Mouse (Mus musculus): ENCODE measurements around the gene Vamp3. TPM values are rescaled to one million over a fixed set of nuclear protein-coding genes. Genes with fewer than 3 reads are reported as not detected.

Vamp3 gene
- 0.09 and 0.14 TPM in 2 replicates for polyA plus RNA-seq (2012)

DNA sequence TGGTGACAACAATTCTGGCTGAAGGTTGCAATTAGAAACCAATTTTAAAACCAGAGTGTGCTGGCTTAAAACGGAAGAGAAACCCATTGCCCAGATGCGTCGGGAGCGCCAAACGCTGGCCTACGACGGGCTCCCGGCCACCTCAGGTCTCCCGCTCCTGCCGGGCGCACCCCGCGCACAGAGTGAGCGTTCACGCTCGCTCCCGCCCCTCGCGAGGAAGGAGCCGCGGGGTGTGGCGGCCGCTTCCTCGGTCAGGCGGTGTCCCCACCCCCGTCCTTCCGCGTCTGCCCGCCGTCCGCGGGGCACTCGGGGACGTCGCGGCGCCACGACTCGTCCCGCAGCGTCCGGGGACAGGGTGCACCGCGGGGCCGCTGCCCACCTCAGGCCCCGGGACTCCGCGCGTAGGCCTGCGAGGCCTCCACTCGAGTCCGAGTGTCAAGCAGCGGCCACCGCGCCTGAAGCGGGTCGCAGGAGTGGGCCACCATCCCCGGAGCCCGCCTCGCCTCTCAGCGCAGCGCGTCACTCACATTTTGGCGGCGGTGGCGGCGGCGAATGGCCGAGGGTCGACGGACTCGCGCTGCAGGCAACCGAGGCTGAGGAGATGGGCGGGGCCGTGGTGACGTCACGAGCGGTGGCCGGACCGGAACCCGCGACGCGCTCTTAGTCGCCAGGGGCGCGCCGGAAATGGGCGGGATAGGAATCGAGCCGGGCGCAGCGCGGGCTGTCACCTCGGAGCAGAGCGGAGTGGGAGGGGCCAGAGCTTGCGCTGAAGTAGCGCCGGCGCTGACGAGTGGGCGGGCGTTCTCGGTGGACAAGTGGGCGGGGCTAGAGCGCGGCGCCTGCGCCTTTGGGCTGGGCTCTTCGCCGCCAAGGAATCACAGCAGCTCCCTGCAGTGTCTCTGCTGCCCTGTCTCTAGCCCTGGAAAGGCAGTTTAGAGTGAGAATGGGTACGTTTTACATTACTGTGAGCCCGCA, at the start of gene Vamp3:
Vamp3 (minus strand) TSS at position 617 of the 975 bp plus-strand sequence.
- Histone ChIP-seq H3K9me3 (ENCODE audit: control insufficient read depth, low read length) (peaks cover 10% of the 10 kb centered on the region), H3K4me3 (replicated peaks) (peak within 1 kb of the TSS; percentile 100), H3K27me3 (ENCODE audit: control insufficient read depth) (no peaks in the 10 kb centered on the region), H3K4me1 (ENCODE audit: control insufficient read depth) (peaks cover 23% of the 10 kb centered on the region), H3K36me3 (ENCODE audit: control insufficient read depth) (peaks cover 32% of the 10 kb centered on the region)
- TF ChIP-seq TAL1 (IDR thresholded peaks at IDR 0.05; ENCODE audit: low read length) = no peak
- no peak for TF ChIP-seq GATA1 (IDR thresholded peaks at IDR 0.05; ENCODE audit: low read length)

DNA sequence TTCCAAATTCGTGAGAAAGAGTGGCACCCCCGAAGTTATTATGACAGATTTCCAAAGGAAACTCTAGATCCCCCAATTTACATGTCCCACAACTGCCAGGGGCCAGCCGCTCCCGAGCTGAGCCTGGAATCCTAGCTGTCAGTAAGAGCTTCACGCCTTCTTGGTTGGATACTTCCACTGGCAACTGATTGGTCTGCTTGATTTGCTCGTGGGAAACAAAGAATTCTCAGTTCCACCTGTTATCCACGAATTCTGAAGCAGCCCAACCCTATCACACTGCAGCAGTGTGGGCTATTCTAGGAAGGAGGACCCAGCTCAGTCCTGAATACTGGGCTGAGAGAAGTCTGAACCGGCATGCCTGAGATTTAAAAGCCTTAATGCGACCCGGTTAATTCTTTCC, 48.7 kb upstream of the Vamp3 start:
- Histone ChIP-seq H3K9me3 (ENCODE audit: control insufficient read depth, low read length) (peaks cover 3% of the 10 kb centered on the region; the same call in 1 of the 2 replicates), H3K27me3 (ENCODE audit: control insufficient read depth) (peaks cover 54% of the 10 kb centered on the region), H3K4me3 (replicated peaks) (no peak overlapping the region), H3K36me3 (ENCODE audit: control insufficient read depth) (no peaks in the 10 kb centered on the region), H3K4me1 (ENCODE audit: control insufficient read depth) (peaks cover 2% of the 10 kb centered on the region)
- TF ChIP-seq TAL1 (IDR thresholded peaks at IDR 0.05; ENCODE audit: low read length) (no peak), GATA1 (IDR thresholded peaks at IDR 0.05; ENCODE audit: low read length) (no peak)

DNA sequence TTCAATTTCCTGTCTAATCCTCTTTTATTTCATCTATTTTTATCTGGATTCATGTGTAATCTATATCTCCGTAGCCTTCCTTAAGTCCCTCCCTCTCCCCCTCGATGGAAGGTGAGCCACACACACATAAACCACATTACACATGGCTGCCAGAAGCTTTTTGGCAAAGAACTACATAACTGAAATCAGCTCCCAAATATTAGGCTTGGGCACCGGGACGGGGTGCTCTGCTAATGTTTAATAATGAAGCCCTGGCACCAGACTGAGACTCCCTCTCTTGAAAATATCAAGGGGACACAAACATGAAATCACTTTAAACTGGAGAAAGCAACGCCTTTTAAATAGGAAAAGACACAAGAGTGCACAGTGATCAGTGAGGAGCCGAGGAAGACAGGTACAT, 48.1 kb upstream of the Vamp3 start:
- Histone ChIP-seq H3K4me1 (ENCODE audit: control insufficient read depth) (peaks cover 2% of the 10 kb centered on the region), H3K9me3 (ENCODE audit: control insufficient read depth, low read length) (peaks cover 3% of the 10 kb centered on the region; the same call in 1 of the 2 replicates), H3K4me3 (replicated peaks) (no peak overlapping the region), H3K36me3 (ENCODE audit: control insufficient read depth) (no peaks in the 10 kb centered on the region), H3K27me3 (ENCODE audit: control insufficient read depth) (peaks cover 52% of the 10 kb centered on the region)
- no peak for TF ChIP-seq TAL1 (IDR thresholded peaks at IDR 0.05; ENCODE audit: low read length)
- TF ChIP-seq GATA1 (IDR thresholded peaks at IDR 0.05; ENCODE audit: low read length) = no peak

DNA sequence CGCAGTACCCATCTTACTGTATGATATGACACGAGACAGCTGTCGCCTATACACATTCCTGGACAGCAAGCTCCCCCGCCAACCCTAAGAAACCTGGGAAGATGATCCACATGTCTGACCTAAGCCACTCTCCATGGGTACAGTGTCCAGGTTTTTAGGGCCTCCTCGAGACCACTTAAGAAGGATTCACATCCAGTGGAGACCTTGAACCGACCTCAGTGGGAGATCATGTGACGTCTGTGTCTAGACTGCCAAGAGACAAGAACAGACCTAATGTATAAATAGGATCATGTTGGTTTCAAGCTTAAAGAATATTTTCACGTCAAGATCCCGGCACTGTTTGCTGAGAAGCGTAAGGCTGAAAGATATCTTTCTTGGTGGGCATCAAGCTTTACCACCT, 46.4 kb upstream of the Vamp3 start:
- no peaks in the 10 kb centered on the region for H3K36me3 ChIP-seq (ENCODE audit: control insufficient read depth)
- H3K9me3 ChIP-seq (ENCODE audit: control insufficient read depth, low read length) = peaks cover 6% of the 10 kb centered on the region; the same call in 1 of the 2 replicates
- H3K4me1 ChIP-seq (ENCODE audit: control insufficient read depth) = peaks cover 2% of the 10 kb centered on the region
- H3K4me3 ChIP-seq (replicated peaks) = no peak overlapping the region
- H3K27me3 ChIP-seq (ENCODE audit: control insufficient read depth) = peaks cover 35% of the 10 kb centered on the region
- no peak for TF ChIP-seq GATA1 (IDR thresholded peaks at IDR 0.05; ENCODE audit: low read length)
- no peak for TF ChIP-seq TAL1 (IDR thresholded peaks at IDR 0.05; ENCODE audit: low read length)

- Histone ChIP-seq H3K9me3 (ENCODE audit: control insufficient read depth, low read length) (peaks cover 6% of the 10 kb centered on the region; the same call in 1 of the 2 replicates), H3K36me3 (ENCODE audit: control insufficient read depth) (no peaks in the 10 kb centered on the region)
Observed at GRCm38 (mm10) chr4:151103646-151104045, 45.9 kb upstream of the Vamp3 start.

DNA sequence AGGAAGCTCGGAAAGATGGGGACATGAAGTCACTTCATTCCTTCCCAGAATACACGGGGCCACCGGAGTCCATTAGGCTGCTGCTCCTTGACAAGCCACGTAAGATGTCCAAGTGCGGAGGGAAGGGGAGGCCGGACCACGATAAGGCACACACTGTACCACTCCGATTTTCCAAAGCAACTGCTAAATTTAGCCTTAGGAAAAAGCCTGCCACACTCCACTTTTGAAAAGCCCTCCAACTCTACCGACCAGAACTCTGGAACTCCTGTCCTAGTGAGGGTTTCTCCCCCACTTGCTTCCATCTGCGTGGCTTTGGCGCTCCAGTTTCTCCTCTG, 39.3 kb upstream of the Vamp3 start:
- no peaks in the 10 kb centered on the region for H3K27me3 ChIP-seq (ENCODE audit: control insufficient read depth)
- H3K9me3 ChIP-seq (ENCODE audit: control insufficient read depth, low read length) = peaks cover 6% of the 10 kb centered on the region; the same call in 1 of the 2 replicates
- H3K4me1 ChIP-seq (ENCODE audit: control insufficient read depth) = no peaks in the 10 kb centered on the region
- TF ChIP-seq TAL1 (IDR thresholded peaks at IDR 0.05; ENCODE audit: low read length) = no peak
- TF ChIP-seq GATA1 (IDR thresholded peaks at IDR 0.05; ENCODE audit: low read length) = no peak
- no peak overlapping the region for H3K4me3 ChIP-seq (replicated peaks)
- no peaks in the 10 kb centered on the region for H3K36me3 ChIP-seq (ENCODE audit: control insufficient read depth)

More at GRCm38 (mm10) chr4:151103646-151104045, 45.9 kb upstream of the Vamp3 start:
- no peak for TF ChIP-seq GATA1 (IDR thresholded peaks at IDR 0.05; ENCODE audit: low read length)
- no peak for TF ChIP-seq TAL1 (IDR thresholded peaks at IDR 0.05; ENCODE audit: low read length)
- Histone ChIP-seq H3K27me3 (ENCODE audit: control insufficient read depth) (peaks cover 30% of the 10 kb centered on the region), H3K4me3 (replicated peaks) (no peak overlapping the region), H3K4me1 (ENCODE audit: control insufficient read depth) (peaks cover 2% of the 10 kb centered on the region)

- no peaks in the 10 kb centered on the region for H3K36me3 ChIP-seq (ENCODE audit: control insufficient read depth)
- no peak overlapping the region for H3K4me3 ChIP-seq (replicated peaks)
- H3K9me3 ChIP-seq (ENCODE audit: control insufficient read depth, low read length) = peaks cover 3% of the 10 kb centered on the region; the same call in 1 of the 2 replicates
- TF ChIP-seq TAL1 (IDR thresholded peaks at IDR 0.05; ENCODE audit: low read length) (no peak), GATA1 (IDR thresholded peaks at IDR 0.05; ENCODE audit: low read length) (no peak)
- H3K4me1 ChIP-seq (ENCODE audit: control insufficient read depth) = no peaks in the 10 kb centered on the region
- no peaks in the 10 kb centered on the region for H3K27me3 ChIP-seq (ENCODE audit: control insufficient read depth)
Observed at GRCm38 (mm10) chr4:151096334-151097103, 38.8 kb upstream of the Vamp3 start.

DNA sequence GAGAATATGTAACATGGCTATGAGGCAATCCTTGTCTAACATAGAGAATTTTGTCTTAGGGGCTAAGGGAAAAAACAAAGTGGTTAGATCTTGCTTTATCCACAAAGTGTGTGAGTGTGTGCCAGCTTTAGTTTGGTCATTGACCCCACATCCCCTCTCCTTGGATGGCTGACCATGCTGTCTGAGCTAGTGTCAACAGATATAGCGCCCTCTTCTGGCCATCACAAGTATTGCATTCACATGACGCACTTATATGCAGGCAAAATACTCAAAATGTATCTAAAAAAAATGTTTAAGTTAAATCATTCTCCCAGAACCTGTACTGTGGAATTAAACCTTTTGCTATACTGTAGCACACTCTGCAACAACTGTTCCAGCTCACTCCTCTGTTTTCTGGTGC, 37.4 kb upstream of the Vamp3 start:
- Histone ChIP-seq H3K27me3 (ENCODE audit: control insufficient read depth) (no peaks in the 10 kb centered on the region), H3K36me3 (ENCODE audit: control insufficient read depth) (no peaks in the 10 kb centered on the region), H3K4me3 (replicated peaks) (no peak overlapping the region), H3K9me3 (ENCODE audit: control insufficient read depth, low read length) (no peaks in the 10 kb centered on the region), H3K4me1 (ENCODE audit: control insufficient read depth) (no peaks in the 10 kb centered on the region)
- TF ChIP-seq GATA1 (IDR thresholded peaks at IDR 0.05; ENCODE audit: low read length) (no peak), TAL1 (IDR thresholded peaks at IDR 0.05; ENCODE audit: low read length) (no peak)

GRCm38 (mm10) chr4:151089270-151089669, 31.5 kb upstream of the Vamp3 start, which contains the start of gene Gm13090:
Gene Gm13090, plus strand, starts transcription at chr4:151089570.
- Histone ChIP-seq H3K4me3 (replicated peaks) (no peak within 1 kb of the TSS), H3K36me3 (ENCODE audit: control insufficient read depth) (no peaks in the 10 kb centered on the region), H3K4me1 (ENCODE audit: control insufficient read depth) (no peaks in the 10 kb centered on the region), H3K9me3 (ENCODE audit: control insufficient read depth, low read length) (no peaks in the 10 kb centered on the region), H3K27me3 (ENCODE audit: control insufficient read depth) (no peaks in the 10 kb centered on the region)
- TF ChIP-seq TAL1 (IDR thresholded peaks at IDR 0.05; ENCODE audit: low read length) (no peak), GATA1 (IDR thresholded peaks at IDR 0.05; ENCODE audit: low read length) (no peak)
